Comparison of ENCODE assay signal across 8 mouse cellular contexts in genomic region chr9:95511472-95512330, GRCm38 (mm10). TPM values are rescaled to one million over a fixed set of nuclear protein-coding genes. Genes with fewer than 3 reads are reported as not detected.
DNase-seq lines count a peak whose midpoint lies in the region; ATAC-seq lines count a peak whose summit lies in the region.

U2surp (minus strand) TSS chr9:95511996.

- H3K27me3 ChIP-seq in heart, embryonic 14.5 days (ENCODE audit: control insufficient read depth, insufficient read depth, low read length) = no peaks in the 10 kb centered on the region
- H3K27me3 ChIP-seq in liver, embryonic 13.5 days = no peaks in the 10 kb centered on the region
- H3K27me3 ChIP-seq in stomach, embryonic 16.5 days (ENCODE audit: control insufficient read depth, insufficient read depth, low read length) = no peaks in the 10 kb centered on the region

- peak within 1 kb of the TSS; percentile 75 to 96 for H3K4me3 ChIP-seq in heart, embryonic 14.5 days (ENCODE audit: control insufficient read depth in 1 of 2, insufficient read depth in 1 of 2, low read depth in 1 of 2, low read length in 2 of 2)
- H3K4me3 ChIP-seq in liver, embryonic 13.5 days (replicated peaks) = peak within 1 kb of the TSS; percentile 96
- peak within 1 kb of the TSS; percentile 99 for H3K4me3 ChIP-seq in stomach, embryonic 16.5 days (replicated peaks; ENCODE audit: low read length)

- peaks cover 3% of the 10 kb centered on the region; the same call in 1 of the 2 replicates for H3K36me3 ChIP-seq in heart, embryonic 14.5 days (ENCODE audit: control insufficient read depth, insufficient read depth, low read length)
- peaks cover 5% of the 10 kb centered on the region; the same call in 1 of the 2 replicates for H3K36me3 ChIP-seq in liver, embryonic 13.5 days
- no peaks in the 10 kb centered on the region for H3K36me3 ChIP-seq in stomach, embryonic 16.5 days (ENCODE audit: control insufficient read depth, insufficient read depth, low read length)

- peaks cover 5 to 21% of the 10 kb centered on the region in 2 experiments; a peak in 3 of 4 replicates for H3K4me1 ChIP-seq in heart, embryonic 14.5 days (ENCODE audit: control insufficient read depth in 2 of 2, insufficient read depth in 2 of 2, low read length in 2 of 2)
- H3K4me1 ChIP-seq in liver, embryonic 13.5 days (replicated peaks) = peaks cover 46% of the 10 kb centered on the region
- H3K4me1 ChIP-seq in stomach, embryonic 16.5 days (ENCODE audit: control insufficient read depth, insufficient read depth, low read length) = peaks cover 9% of the 10 kb centered on the region

- H3K27ac ChIP-seq in heart, embryonic 14.5 days (replicated peaks in 1 of 2; ENCODE audit: control insufficient read depth in 1 of 2, insufficient read depth in 1 of 2, low read depth in 2 of 2, low read length in 2 of 2) = peak within 1 kb of the TSS; percentile 96
- peak within 1 kb of the TSS; percentile 92 for H3K27ac ChIP-seq in liver, embryonic 13.5 days
- peak within 1 kb of the TSS; percentile 94 for H3K27ac ChIP-seq in stomach, embryonic 16.5 days (ENCODE audit: low read length)

- WGBS in heart, embryonic 14.5 days = under 1% methylated on average over 74 of the region's 74 CpGs
- WGBS in liver, embryonic 13.5 days (ENCODE audit: insufficient replicate concordance) = under 1% methylated on average over 74 of the region's 74 CpGs
- WGBS in stomach, embryonic 16.5 days = under 1% methylated on average over 74 of the region's 74 CpGs

- ATAC-seq in CD4-positive, CD25-positive, alpha-beta regulatory T cell, adult 4 months = peak; percentile 90
- peak; percentile 91 for ATAC-seq in heart, embryonic 14.5 days (ENCODE audit: insufficient number of reproducible peaks, insufficient read depth, low FRiP score, low read depth)
- ATAC-seq in liver, embryonic 13.5 days (ENCODE audit: low read depth) = peak; percentile 89
- peak; percentile 95 for ATAC-seq in stomach, embryonic 16.5 days (ENCODE audit: insufficient read depth, low FRiP score)

- peak; percentile 88 for DNase-seq in c-Kit-negative CD71-positive TER-119-positive erythroid progenitor cells, embryonic 14.5 days (ENCODE audit: low read depth, low spot score)
- peak; percentile 93 for DNase-seq in fibroblast of lung, adult 2 months (ENCODE audit: low read depth)
- DNase-seq in kidney, postnatal 14 days = peak; percentile 99
- DNase-seq in liver, embryonic 13.5 days = peak; percentile 94
- DNase-seq in neural tube, embryonic 10.5 days (ENCODE audit: extremely low spot score, low spot score) = peak; percentile 95

- H3K9me3 ChIP-seq in heart, embryonic 14.5 days (ENCODE audit: control insufficient read depth, low read length) = no peaks in the 10 kb centered on the region
- H3K9me3 ChIP-seq in liver, embryonic 13.5 days (replicated peaks) = no peaks in the 10 kb centered on the region
- no peaks in the 10 kb centered on the region for H3K9me3 ChIP-seq in stomach, embryonic 16.5 days (replicated peaks; ENCODE audit: control insufficient read depth, low read length)

- H3K4me2 ChIP-seq in heart, embryonic 14.5 days (ENCODE audit: low read length) = peak within 1 kb of the TSS; percentile 94
- peak within 1 kb of the TSS; percentile 95 for H3K4me2 ChIP-seq in liver, embryonic 13.5 days
- H3K4me2 ChIP-seq in stomach, embryonic 16.5 days (ENCODE audit: low read depth, low read length) = peak within 1 kb of the TSS; percentile 76

- peak within 1 kb of the TSS; percentile 88 for H3K9ac ChIP-seq in heart, embryonic 14.5 days (ENCODE audit: low read length)
- H3K9ac ChIP-seq in liver, embryonic 13.5 days = peak within 1 kb of the TSS; percentile 96
- peak within 1 kb of the TSS; percentile 98 for H3K9ac ChIP-seq in stomach, embryonic 16.5 days (ENCODE audit: low read length)

RNA-seq across cellular contexts. Expression of gene U2surp, which starts in this region (rescaled TPM):
- 100 to 1,000 TPM; 182 to 241 TPM for polyA plus RNA-seq in CD4-positive, CD25-positive, alpha-beta regulatory T cell, adult 4 months (2017; shearing (Covaris generic))
- 76.3 and 77.6 TPM in 2 replicates for polyA plus RNA-seq in heart, embryonic 14.5 days (2014; fragmentation: Nextera tagmentation; extraction: Ambion mirVana)
- 87.5 and 114 TPM in 2 replicates for polyA plus RNA-seq in liver, embryonic 13.5 days (2015; fragmentation: Nextera tagmentation; extraction: Ambion mirVana)
- polyA plus RNA-seq in stomach, embryonic 16.5 days (2015; fragmentation: Nextera tagmentation; extraction: Ambion mirVana) = 88.6 and 115 TPM in 2 replicates

Comparison
In these comparisons a context has a peak if more than half of its experiments do, and no peak if none do; other contexts are left out.
1. Peak in every context shown above with its lines: DNase-seq, ATAC-seq, H3K4me3 ChIP-seq and H3K27ac ChIP-seq.